Mouse (Mus musculus): ENCODE measurements around the gene Frmd5. TPM values are rescaled to one million over a fixed set of nuclear protein-coding genes. Genes with fewer than 3 reads are reported as not detected.
A peak's percentile ranks its signal among the peaks of the same experiment; 100 is the strongest.

Frmd5 gene
- polyA plus RNA-seq, 1 experiment from 2014 or later, result 25.6 TPM

DNA sequence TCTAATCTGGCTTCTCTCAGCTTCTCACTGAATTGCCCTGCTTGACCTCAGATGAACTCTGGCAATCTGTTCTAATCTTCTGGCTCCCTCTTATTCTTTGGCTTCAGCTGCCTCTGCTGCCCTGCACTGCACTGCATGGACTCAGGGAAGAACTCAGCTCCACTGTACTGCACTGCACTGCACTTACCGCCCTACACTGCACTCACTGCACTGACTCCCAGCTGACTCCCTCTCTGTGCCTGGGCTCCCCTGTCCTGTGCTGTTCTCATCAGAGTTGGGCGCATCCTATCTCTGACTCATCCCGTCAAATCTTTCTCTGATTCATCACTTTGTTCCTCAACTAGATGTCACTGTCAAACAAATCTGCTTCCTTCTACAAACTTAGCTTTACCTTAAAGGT, 124.5 kb downstream of the Frmd5 start:
- ATAC-seq (ENCODE audit: insufficient number of reproducible peaks, low FRiP score), result no peak
- Histone ChIP-seq H3K9me3 (replicated peaks) (peaks cover 3% of the 10 kb centered on the region; the same call in 1 of the 2 replicates), H3K9ac (no peak overlapping the region), H3K4me2 (no peak overlapping the region), H3K27ac (ENCODE audit: poor library complexity, severe bottlenecking) (no peak overlapping the region), H3K36me3 (no peaks in the 10 kb centered on the region), H3K4me3 (no peak overlapping the region), H3K4me1 (replicated peaks) (peaks cover under 1% of the 10 kb centered on the region), H3K27me3 (replicated peaks) (no peaks in the 10 kb centered on the region)
- WGBS, result 80% methylated on average over 3 of the region's 3 CpGs

DNA sequence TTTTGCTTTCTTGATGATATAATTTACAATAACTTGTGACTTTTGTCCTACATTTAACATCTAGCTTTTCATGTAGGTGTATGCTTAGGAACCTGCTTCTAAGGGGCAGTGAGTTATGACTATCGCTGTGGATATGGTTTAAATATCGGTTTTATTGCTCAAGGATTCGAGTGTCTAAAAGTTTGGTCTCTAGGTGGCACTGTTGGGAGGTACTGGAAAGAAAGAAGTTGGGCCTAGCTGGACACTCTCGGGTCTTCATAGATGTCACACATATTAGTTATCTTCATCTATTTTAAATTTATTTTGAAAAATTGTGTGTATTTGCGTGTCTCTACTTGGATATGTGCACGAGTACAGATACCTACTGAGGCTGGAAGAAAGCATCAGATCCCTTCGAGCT, 127.2 kb downstream of the Frmd5 start:
- H3K9me3 ChIP-seq (replicated peaks), result peaks cover 3% of the 10 kb centered on the region; the same call in 1 of the 2 replicates
- H3K4me2 ChIP-seq, result no peak overlapping the region
- ATAC-seq (ENCODE audit: insufficient number of reproducible peaks, low FRiP score), result no peak
- H3K27ac ChIP-seq (ENCODE audit: poor library complexity, severe bottlenecking), result no peak overlapping the region
- H3K4me3 ChIP-seq, result no peak overlapping the region
- no peaks in the 10 kb centered on the region for H3K36me3 ChIP-seq
- no peaks in the 10 kb centered on the region for H3K27me3 ChIP-seq (replicated peaks)
- H3K4me1 ChIP-seq (replicated peaks), result peaks cover 8% of the 10 kb centered on the region
- H3K9ac ChIP-seq, result no peak overlapping the region
- 71% methylated on average over 7 of the region's 7 CpGs for WGBS

DNA sequence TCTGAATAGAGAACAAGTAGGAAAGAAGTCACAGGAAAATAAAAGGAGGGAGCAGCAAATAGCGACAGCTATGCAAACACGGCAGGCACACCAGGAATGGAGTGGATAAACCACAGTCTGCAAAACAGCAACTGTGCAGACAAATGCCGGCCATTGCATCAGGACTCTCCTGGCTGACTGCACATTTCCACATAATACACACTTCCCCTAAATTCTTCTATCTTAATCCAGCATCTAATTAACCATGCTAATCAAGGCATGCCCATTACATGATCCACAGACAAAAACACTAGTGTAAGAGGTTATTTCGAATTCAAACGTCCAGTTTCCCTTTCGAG, 129.3 kb downstream of the Frmd5 start:
- Histone ChIP-seq H3K36me3 (no peaks in the 10 kb centered on the region), H3K9me3 (replicated peaks) (no peaks in the 10 kb centered on the region; the same call in 1 of the 2 replicates), H3K4me1 (replicated peaks) (peaks cover 8% of the 10 kb centered on the region), H3K4me2 (peak overlapping the region; percentile 24; the same call in 1 of the 2 replicates), H3K27ac (ENCODE audit: poor library complexity, severe bottlenecking) (no peak overlapping the region), H3K4me3 (no peak overlapping the region), H3K27me3 (replicated peaks) (no peaks in the 10 kb centered on the region), H3K9ac (no peak overlapping the region)
- ATAC-seq (ENCODE audit: insufficient number of reproducible peaks, low FRiP score), result no peak
- 66% methylated on average over 6 of the region's 6 CpGs for WGBS

DNA sequence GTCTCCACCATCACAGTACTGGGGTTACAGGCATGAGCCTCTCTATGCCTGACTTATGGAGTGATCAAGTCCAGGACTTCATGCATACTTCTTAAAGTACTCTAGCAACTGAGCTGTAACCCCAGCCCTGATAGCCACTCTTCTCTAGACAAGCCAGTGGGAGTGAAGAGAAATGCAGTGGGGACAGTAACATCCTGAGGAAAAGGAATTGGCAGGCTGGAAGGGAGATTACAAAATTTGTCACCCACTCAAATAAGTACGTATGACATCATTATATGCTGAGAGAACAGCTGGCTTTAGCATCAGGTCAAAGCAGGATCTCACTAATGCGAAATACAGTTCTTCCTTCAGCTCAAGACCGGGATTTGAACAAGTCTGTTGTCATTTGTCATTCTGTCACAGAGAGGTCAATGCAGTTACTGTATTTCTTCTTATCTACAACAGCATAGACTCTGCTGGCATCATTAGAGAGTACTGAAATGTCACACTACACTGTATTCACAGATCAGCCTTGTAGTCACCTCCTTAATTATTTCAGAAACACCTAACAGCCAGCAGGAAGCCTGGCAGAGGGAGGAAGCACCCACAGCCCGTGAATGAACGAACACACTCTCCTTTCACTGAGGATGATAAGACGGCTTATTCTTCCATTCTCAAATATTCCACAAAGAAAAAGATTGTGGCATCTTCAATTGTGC, 129.8 kb downstream of the Frmd5 start:
- Histone ChIP-seq H3K36me3 (no peaks in the 10 kb centered on the region), H3K9ac (no peak overlapping the region), H3K27ac (ENCODE audit: poor library complexity, severe bottlenecking) (no peak overlapping the region), H3K4me1 (replicated peaks) (peaks cover 8% of the 10 kb centered on the region), H3K4me2 (peak overlapping the region; percentile 24; the same call in 1 of the 2 replicates), H3K4me3 (no peak overlapping the region), H3K9me3 (replicated peaks) (no peaks in the 10 kb centered on the region; the same call in 1 of the 2 replicates), H3K27me3 (replicated peaks) (no peaks in the 10 kb centered on the region)
- WGBS, result 34% methylated on average over 6 of the region's 6 CpGs
- ATAC-seq (ENCODE audit: insufficient number of reproducible peaks, low FRiP score), result no peak

DNA sequence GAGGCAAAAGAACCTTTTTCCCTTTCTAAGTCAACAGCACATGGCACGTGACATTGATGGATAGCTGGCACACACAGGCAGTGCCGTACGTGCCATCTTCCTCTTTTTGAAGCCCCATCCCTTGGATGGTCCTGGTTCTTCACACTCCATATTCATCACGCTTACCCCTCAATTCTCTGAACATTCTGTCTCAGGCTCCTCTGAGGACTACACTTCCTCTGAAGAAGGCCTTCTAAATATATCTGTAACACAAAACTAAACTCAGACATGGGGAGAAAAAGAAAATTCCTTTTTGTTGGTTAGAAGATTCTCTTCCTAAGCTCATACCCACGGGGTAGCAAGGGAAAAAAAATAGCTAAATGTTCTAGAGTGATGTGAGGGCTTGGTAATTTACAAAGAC, 131.0 kb downstream of the Frmd5 start:
- Histone ChIP-seq H3K9me3 (replicated peaks) (no peaks in the 10 kb centered on the region), H3K4me1 (replicated peaks) (peaks cover 8% of the 10 kb centered on the region), H3K4me3 (no peak overlapping the region), H3K9ac (no peak overlapping the region), H3K27ac (ENCODE audit: poor library complexity, severe bottlenecking) (no peak overlapping the region), H3K36me3 (no peaks in the 10 kb centered on the region), H3K4me2 (no peak overlapping the region), H3K27me3 (replicated peaks) (no peaks in the 10 kb centered on the region)
- WGBS, result 75% methylated on average over 5 of the region's 5 CpGs
- no peak for ATAC-seq (ENCODE audit: insufficient number of reproducible peaks, low FRiP score)

DNA sequence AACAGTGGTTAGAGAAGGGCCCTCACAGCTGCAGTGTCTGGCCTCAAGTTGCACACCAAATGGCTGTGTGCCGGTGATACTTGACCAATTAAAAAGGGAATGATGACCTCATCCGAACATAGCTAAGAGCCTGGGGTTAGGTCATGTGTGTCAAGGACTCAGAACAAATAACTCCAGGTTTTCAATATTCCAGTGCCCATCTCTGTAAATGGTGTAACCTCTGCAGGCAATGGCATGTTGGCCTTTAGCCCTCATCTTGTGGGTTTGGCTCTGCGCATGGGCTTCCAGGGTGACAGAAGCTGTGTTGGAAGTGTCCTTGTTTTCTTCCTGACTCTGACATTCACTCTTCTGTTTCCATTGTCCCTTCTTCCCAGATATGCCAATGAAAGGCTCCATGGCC, 131.8 kb downstream of the Frmd5 start:
- H3K9ac ChIP-seq, result no peak overlapping the region
- H3K4me2 ChIP-seq, result no peak overlapping the region
- 80% methylated on average over 3 of the region's 3 CpGs for WGBS
- H3K36me3 ChIP-seq, result no peaks in the 10 kb centered on the region
- H3K9me3 ChIP-seq (replicated peaks), result no peaks in the 10 kb centered on the region
- H3K27me3 ChIP-seq (replicated peaks), result no peaks in the 10 kb centered on the region
- ATAC-seq (ENCODE audit: insufficient number of reproducible peaks, low FRiP score), result no peak
- H3K4me3 ChIP-seq, result no peak overlapping the region
- peaks cover 8% of the 10 kb centered on the region for H3K4me1 ChIP-seq (replicated peaks)
- no peak overlapping the region for H3K27ac ChIP-seq (ENCODE audit: poor library complexity, severe bottlenecking)

DNA sequence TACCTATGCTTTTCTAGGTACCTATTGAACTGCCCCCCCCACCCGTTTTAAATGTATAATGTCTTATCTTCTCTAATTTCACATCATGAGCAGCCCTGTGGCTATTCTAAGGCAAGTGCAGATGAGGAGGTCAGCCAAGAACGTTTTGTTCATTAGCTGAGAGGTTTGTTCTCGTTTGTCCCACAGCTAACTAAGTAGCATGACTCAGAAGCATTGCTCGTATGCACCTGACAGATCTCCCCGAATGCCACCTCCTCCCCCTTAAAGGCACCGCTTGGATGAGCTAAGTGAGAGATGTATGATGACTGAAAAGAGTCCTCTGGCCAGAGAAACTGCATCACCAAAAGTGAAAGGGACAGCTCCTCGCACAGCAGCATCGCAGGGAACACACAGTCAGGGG, 132.7 kb downstream of the Frmd5 start:
- WGBS, result 58% methylated on average over 8 of the region's 8 CpGs
- ATAC-seq (ENCODE audit: insufficient number of reproducible peaks, low FRiP score), result no peak
- H3K9ac ChIP-seq, result no peak overlapping the region; the same call in 1 of the 2 replicates
- peaks cover 8% of the 10 kb centered on the region for H3K4me1 ChIP-seq (replicated peaks)
- H3K4me2 ChIP-seq, result no peak overlapping the region
- no peak overlapping the region for H3K27ac ChIP-seq (ENCODE audit: poor library complexity, severe bottlenecking)
- no peaks in the 10 kb centered on the region for H3K27me3 ChIP-seq (replicated peaks)
- no peak overlapping the region for H3K4me3 ChIP-seq
- no peaks in the 10 kb centered on the region for H3K36me3 ChIP-seq
- H3K9me3 ChIP-seq (replicated peaks), result no peaks in the 10 kb centered on the region

DNA sequence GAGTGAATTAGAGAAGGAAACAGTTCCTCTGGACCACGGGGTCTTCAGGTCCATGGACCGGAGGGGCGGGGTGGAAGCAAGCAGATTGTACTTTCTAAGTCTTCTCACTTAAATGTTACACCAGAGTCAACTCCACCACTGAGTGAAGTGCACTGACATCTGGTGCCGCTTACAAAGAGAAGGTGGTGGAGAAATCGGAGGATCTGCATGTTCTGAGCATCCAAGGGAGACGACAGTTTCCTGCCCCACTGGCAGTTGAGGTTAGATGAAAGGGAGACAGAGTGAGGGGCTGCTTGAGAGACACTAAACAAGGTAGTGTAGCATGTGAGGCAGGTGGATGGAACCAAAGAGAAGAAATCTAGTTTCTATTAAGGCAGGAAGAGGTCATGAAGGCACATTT, 137.0 kb downstream of the Frmd5 start:
- Histone ChIP-seq H3K4me1 (replicated peaks) (no peaks in the 10 kb centered on the region), H3K9ac (no peak overlapping the region), H3K27ac (ENCODE audit: poor library complexity, severe bottlenecking) (no peak overlapping the region), H3K9me3 (replicated peaks) (no peaks in the 10 kb centered on the region), H3K4me3 (no peak overlapping the region), H3K4me2 (no peak overlapping the region), H3K27me3 (replicated peaks) (no peaks in the 10 kb centered on the region), H3K36me3 (no peaks in the 10 kb centered on the region)
- 78% methylated on average over 6 of the region's 6 CpGs for WGBS
- no peak for ATAC-seq (ENCODE audit: insufficient number of reproducible peaks, low FRiP score)

DNA sequence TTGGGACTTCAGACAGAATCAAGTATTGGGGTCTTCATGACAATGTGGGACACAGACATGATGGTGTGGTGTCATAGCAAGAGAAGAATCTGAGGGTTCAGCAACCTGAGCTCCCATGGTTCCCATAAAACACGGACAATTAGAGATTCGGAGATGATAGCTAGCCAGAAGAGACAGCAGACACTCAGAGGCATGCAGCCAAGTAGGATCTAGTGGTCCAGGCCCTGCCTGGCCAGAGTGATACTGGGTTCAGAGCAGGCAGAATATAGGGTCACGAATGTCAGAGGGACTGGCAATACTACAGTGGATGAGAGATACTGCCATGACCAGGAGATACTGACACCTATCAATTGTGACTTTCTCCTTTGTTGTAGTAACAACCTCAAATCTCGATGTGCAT, 138.6 kb downstream of the Frmd5 start:
- WGBS, result 80% methylated on average over 4 of the region's 4 CpGs
- peaks cover 1% of the 10 kb centered on the region; the same call in 1 of the 2 replicates for H3K4me1 ChIP-seq (replicated peaks)
- H3K4me2 ChIP-seq, result no peak overlapping the region
- no peak for ATAC-seq (ENCODE audit: insufficient number of reproducible peaks, low FRiP score)
- H3K27me3 ChIP-seq (replicated peaks), result no peaks in the 10 kb centered on the region
- no peak overlapping the region for H3K9ac ChIP-seq
- no peak overlapping the region for H3K4me3 ChIP-seq
- no peaks in the 10 kb centered on the region for H3K36me3 ChIP-seq
- H3K9me3 ChIP-seq (replicated peaks), result no peaks in the 10 kb centered on the region
- H3K27ac ChIP-seq (ENCODE audit: poor library complexity, severe bottlenecking), result no peak overlapping the region

DNA sequence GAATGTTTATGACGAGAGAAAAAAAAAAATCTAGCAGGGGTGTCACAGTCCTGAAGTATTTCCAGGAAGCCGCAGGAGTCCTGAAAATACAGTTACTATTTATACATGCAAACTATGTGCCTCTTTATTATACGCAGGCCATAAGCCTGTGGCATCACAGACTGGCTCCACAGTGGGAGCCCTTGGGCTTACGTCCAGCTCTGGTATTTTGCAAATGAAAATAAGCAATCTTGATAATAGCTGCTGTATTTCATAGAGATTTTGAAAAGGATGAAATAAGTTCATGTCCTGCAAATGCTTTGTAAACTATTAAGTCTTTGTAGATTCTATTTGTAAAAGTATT, 145.8 kb downstream of the Frmd5 start:
- Histone ChIP-seq H3K36me3 (no peaks in the 10 kb centered on the region), H3K9me3 (replicated peaks) (no peaks in the 10 kb centered on the region), H3K27ac (ENCODE audit: poor library complexity, severe bottlenecking) (no peak overlapping the region), H3K27me3 (replicated peaks) (no peaks in the 10 kb centered on the region), H3K4me3 (no peak overlapping the region), H3K4me2 (no peak overlapping the region), H3K9ac (no peak overlapping the region), H3K4me1 (replicated peaks) (peaks cover 4% of the 10 kb centered on the region; the same call in 1 of the 2 replicates)
- 75% methylated on average over 4 of the region's 4 CpGs for WGBS
- no peak for ATAC-seq (ENCODE audit: insufficient number of reproducible peaks, low FRiP score)

DNA sequence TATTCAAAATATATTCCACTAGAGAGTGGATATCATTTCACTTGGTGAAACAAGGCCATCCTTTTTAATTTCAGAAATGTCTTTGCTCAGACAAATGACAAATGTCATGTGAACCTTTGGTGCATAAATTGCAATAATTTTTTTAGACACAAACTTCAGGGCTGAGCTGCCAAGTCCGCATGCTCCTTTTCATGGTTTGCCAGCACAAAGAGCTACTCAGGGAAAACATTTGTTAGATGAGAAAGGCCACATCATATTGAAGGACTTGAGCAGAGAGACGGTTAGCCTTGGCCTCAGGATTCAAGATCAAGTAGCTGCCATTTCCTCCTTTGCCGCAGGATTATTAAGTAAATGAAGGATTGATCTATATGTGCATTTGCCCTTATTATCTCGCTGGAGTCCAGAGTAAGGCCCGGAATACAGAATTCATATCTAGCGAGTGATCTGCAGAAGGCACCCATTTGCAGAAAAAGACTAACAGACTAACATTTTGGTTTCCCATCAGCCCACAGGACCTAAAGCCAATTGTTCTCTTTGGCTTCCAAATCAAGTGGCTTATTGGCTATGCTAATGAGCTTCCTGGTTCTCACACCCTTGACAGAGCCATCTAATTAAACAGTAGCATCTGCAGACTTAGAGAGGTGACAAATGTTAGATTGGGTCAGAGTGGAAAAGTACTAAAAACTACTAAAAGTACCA, 146.3 kb downstream of the Frmd5 start:
- H3K27me3 ChIP-seq (replicated peaks), result no peaks in the 10 kb centered on the region
- 74% methylated on average over 6 of the region's 6 CpGs for WGBS

More for the DNA sequence above, 146.3 kb downstream of the Frmd5 start:
- H3K4me3 ChIP-seq, result no peak overlapping the region
- H3K9ac ChIP-seq, result no peak overlapping the region
- H3K27ac ChIP-seq (ENCODE audit: poor library complexity, severe bottlenecking), result no peak overlapping the region
- H3K4me2 ChIP-seq, result no peak overlapping the region
- no peaks in the 10 kb centered on the region for H3K36me3 ChIP-seq
- no peaks in the 10 kb centered on the region for H3K9me3 ChIP-seq (replicated peaks)
- ATAC-seq (ENCODE audit: insufficient number of reproducible peaks, low FRiP score), result no peak
- peaks cover 4% of the 10 kb centered on the region; the same call in 1 of the 2 replicates for H3K4me1 ChIP-seq (replicated peaks)

Measured in heart, embryonic 12.5 days (tissue).